Mouse (Mus musculus): ENCODE results near the gene Dcun1d5. TPM values are rescaled to one million over a fixed set of nuclear protein-coding genes. Genes with fewer than 3 reads are reported as not detected.
A peak's percentile ranks its signal among the peaks of the same experiment; 100 is the strongest.
"Not testable (repeated sequence)": the region's sequence is repeated elsewhere in the genome, so short reads cannot be mapped to it uniquely, and the experiment has no call there.

Gene Dcun1d5
- total RNA-seq (2021), result 78.8 and 86.4 TPM in 2 replicates
- long read RNA-seq, transcript Dcun1d5-202 (8 exons, 2,421 nt), result major isoform, 55 of 98 reads
- long read RNA-seq, partial matches to known transcripts, result 31 of 98 reads
- long read RNA-seq, other reads (novel, unspliced or antisense), result 9 of 98 reads

GRCm38 (mm10) chr9:7184172-7184896, at the start of gene Dcun1d5, which contains the start of gene Dync2h1:
Dcun1d5 (plus strand) TSS chr9:7184520.
Dync2h1 (minus strand) TSS chr9:7184446.
- DNase-seq, result peak; percentile 93

GRCm38 (mm10) chr9:7154391-7154790, 29.9 kb upstream of the Dcun1d5 start:
- DNase-seq, result no peak

- DNase-seq, result no peak
Measured at GRCm38 (mm10) chr9:7158605-7159004, 25.7 kb upstream of the Dcun1d5 start.

- no peak for DNase-seq
Measured at GRCm38 (mm10) chr9:7159718-7160117, 24.6 kb upstream of the Dcun1d5 start.

- DNase-seq, result no peak
Measured at GRCm38 (mm10) chr9:7160688-7161087, 23.6 kb upstream of the Dcun1d5 start.

- DNase-seq, result no peak
Measured at GRCm38 (mm10) chr9:7167339-7167998, 16.9 kb upstream of the Dcun1d5 start.

GRCm38 (mm10) chr9:7173756-7174155, 10.6 kb upstream of the Dcun1d5 start:
- no peak for DNase-seq

GRCm38 (mm10) chr9:7176618-7177610, 7.4 kb upstream of the Dcun1d5 start:
- peak; percentile 88 for DNase-seq

GRCm38 (mm10) chr9:7184897-7185291, 574 bp downstream of the Dcun1d5 start:
- peak; percentile 28 for DNase-seq

GRCm38 (mm10) chr9:7190694-7191093, 6.4 kb downstream of the Dcun1d5 start:
- not testable (repeated sequence) for DNase-seq

- DNase-seq, result no peak
Measured at GRCm38 (mm10) chr9:7216240-7216639, 31.9 kb downstream of the Dcun1d5 start.

- DNase-seq, result no peak
Measured at GRCm38 (mm10) chr9:7221024-7221423, 36.7 kb downstream of the Dcun1d5 start.

- DNase-seq, result no peak
Measured at GRCm38 (mm10) chr9:7221460-7221859, 37.1 kb downstream of the Dcun1d5 start.

- no peak for DNase-seq
Measured at GRCm38 (mm10) chr9:7238619-7239018, 54.3 kb downstream of the Dcun1d5 start.

GRCm38 (mm10) chr9:7239967-7240366, 55.6 kb downstream of the Dcun1d5 start:
- no peak for DNase-seq

- DNase-seq, result no peak
Measured at GRCm38 (mm10) chr9:7252797-7253654, 68.7 kb downstream of the Dcun1d5 start.

Other genes starting within 250 kb of the Dcun1d5 start
- gene Dync2h1, start 74 bp upstream of the Dcun1d5 start, total RNA-seq (2021), result 19.1 and 19.2 TPM in 2 replicates
- gene Mmp13, start 88.0 kb downstream of the Dcun1d5 start, total RNA-seq (2021), result 0.49 TPM in 1 of 2 replicates, not detected in the other
- 3.2 and 3.4 TPM in 2 replicates for gene Mmp12, start 159.9 kb downstream of the Dcun1d5 start, total RNA-seq (2021)
- gene Mmp1b, start 203.5 kb downstream of the Dcun1d5 start, total RNA-seq (2021), result not detected in 2 replicates